Mouse (Mus musculus) megakaryocyte, adult 5-6 weeks (primary cell): ENCODE results near the gene Sh2d1b2. TPM values are rescaled to one million over a fixed set of nuclear protein-coding genes. Genes with fewer than 3 reads are reported as not detected.

Source experiments
- ATAC-seq: 2 replicates; pipeline ENCODE4 v1.8.0; 2016; ENCODE audit warnings: mild to moderate bottlenecking, inconsistent platforms; ENCODE audit not compliant: poor library complexity, severe bottlenecking
- total RNA-seq, 2 experiments: library from RNA; stranded (forward) in 1 of 2; stranded (reverse) in 1 of 2; fragments of 153-499, 151-499 nt in 1 of 2; fragments of 221-1000, 200-1000 nt in 1 of 2; gene quantifications; 2 replicates each; pipeline versions ENCODE4 v1.2.3 to v1.2.4; 2015 to 2017

Gene Sh2d1b2
- total RNA-seq, 2 experiments from 2014 or later = not detected

GRCm38 (mm10) chr1:170273252-170273651 lies 40.7 kb downstream of the Sh2d1b2 start:
- peak; percentile 38; the same call in 1 of the 2 replicates for ATAC-seq

GRCm38 (mm10) chr1:170277016-170277415 lies 44.5 kb downstream of the Sh2d1b2 start, which contains the start of gene Sh2d1b1:
Sh2d1b1 (plus strand) TSS chr1:170277320.
- peak; percentile 88 for ATAC-seq

- ATAC-seq = peak; percentile 96
These were observed 50.0 kb downstream of the Sh2d1b2 start for GRCm38 (mm10) chr1:170282415-170283129.

GRCm38 (mm10) chr1:170292239-170292951 lies 59.8 kb downstream of the Sh2d1b2 start:
- peak; percentile 74 for ATAC-seq

- ATAC-seq = no peak
These were observed 60.7 kb downstream of the Sh2d1b2 start for GRCm38 (mm10) chr1:170293257-170293656.

GRCm38 (mm10) chr1:170294786-170295570 lies 62.4 kb downstream of the Sh2d1b2 start:
- ATAC-seq = no peak

GRCm38 (mm10) chr1:170299496-170299895 lies 66.9 kb downstream of the Sh2d1b2 start:
- peak; percentile 36; the same call in 1 of the 2 replicates for ATAC-seq

- ATAC-seq = no peak
These were observed 69.1 kb downstream of the Sh2d1b2 start for GRCm38 (mm10) chr1:170301686-170302085.

- no peak for ATAC-seq
These were observed 69.9 kb downstream of the Sh2d1b2 start for GRCm38 (mm10) chr1:170302456-170302855.

- no peak for ATAC-seq
These were observed 70.6 kb downstream of the Sh2d1b2 start for GRCm38 (mm10) chr1:170303103-170303502.

Other genes starting within 250 kb of the Sh2d1b2 start
- gene Ddr2, start 122.0 kb upstream of the Sh2d1b2 start, total RNA-seq (2015) = not detected in 2 replicates
- 0.15 TPM in 1 of 2 replicates, not detected in the other for gene Ddr2, start 122.0 kb upstream of the Sh2d1b2 start, total RNA-seq (2017)
- gene Uap1, start 57.8 kb upstream of the Sh2d1b2 start, total RNA-seq (2015) = 57.7 and 66.6 TPM in 2 replicates
- 58.5 and 79.1 TPM in 2 replicates for gene Uap1, start 57.8 kb upstream of the Sh2d1b2 start, total RNA-seq (2017)
- gene Uhmk1, start 17.4 kb upstream of the Sh2d1b2 start, total RNA-seq (2015) = 43.0 and 50.9 TPM in 2 replicates
- gene Uhmk1, start 17.4 kb upstream of the Sh2d1b2 start, total RNA-seq (2017) = 48.3 and 55.7 TPM in 2 replicates
- gene Sh2d1b1, start 44.6 kb downstream of the Sh2d1b2 start, total RNA-seq (2015) = 16.4 and 20.1 TPM in 2 replicates
- gene Sh2d1b1, start 44.6 kb downstream of the Sh2d1b2 start, total RNA-seq (2017) = 12.1 and 13.4 TPM in 2 replicates
- gene Gm7694, start 73.6 kb downstream of the Sh2d1b2 start, total RNA-seq (2015) = 5.7 and 5.8 TPM in 2 replicates
- 2.7 and 4.1 TPM in 2 replicates for gene Gm7694, start 73.6 kb downstream of the Sh2d1b2 start, total RNA-seq (2017)
- gene Spata46, start 76.1 kb downstream of the Sh2d1b2 start, total RNA-seq (2015) = not detected in 2 replicates
- gene Spata46, start 76.1 kb downstream of the Sh2d1b2 start, total RNA-seq (2017) = not detected in 2 replicates